Mouse (Mus musculus): ENCODE data around the gene Sept3.
A peak's percentile ranks its signal among the peaks of the same experiment; 100 is the strongest.
"Not testable (repeated sequence)": the region's sequence is repeated elsewhere in the genome, so short reads cannot be mapped to it uniquely, and the experiment has no call there.

The Sept3 gene

GRCm38 (mm10) chr15:82274593-82274926 is at the start of gene Sept3:
Gene Sept3, plus strand, starts transcription at chr15:82274893.
- DNase-seq = no peak

- no peak for DNase-seq
Measured at GRCm38 (mm10) chr15:82225769-82226168, 48.9 kb upstream of the Sept3 start.

DNA sequence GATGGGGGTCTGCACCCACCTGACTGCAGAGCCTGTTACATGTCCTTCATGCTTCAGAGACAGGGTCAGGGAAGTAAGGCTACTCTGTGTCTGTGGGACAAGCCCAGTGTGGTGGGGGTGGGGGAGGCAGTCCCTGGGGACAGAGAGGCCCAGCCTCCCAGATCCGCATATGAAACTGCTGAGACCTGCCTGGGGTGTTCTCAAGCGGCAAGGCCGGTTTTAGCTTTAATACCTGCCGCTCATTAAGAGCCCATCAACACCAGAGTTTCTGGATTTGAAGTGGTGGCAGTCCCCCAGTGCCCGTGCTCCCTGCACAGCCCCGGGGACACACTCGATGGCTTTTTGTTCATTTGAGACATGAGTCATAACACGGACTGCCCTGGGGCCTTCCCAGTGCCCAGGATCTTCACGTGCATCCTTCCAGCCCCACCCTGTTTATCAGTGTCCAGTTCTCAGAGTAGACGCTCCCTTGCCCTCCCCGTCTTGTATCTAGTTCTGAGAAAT is 45.1 kb upstream of the Sept3 start:
- no peak for DNase-seq

- no peak for DNase-seq
Measured at GRCm38 (mm10) chr15:82230098-82230611, 44.5 kb upstream of the Sept3 start.

- no peak for DNase-seq
Measured at GRCm38 (mm10) chr15:82231100-82231499, 43.6 kb upstream of the Sept3 start.

DNA sequence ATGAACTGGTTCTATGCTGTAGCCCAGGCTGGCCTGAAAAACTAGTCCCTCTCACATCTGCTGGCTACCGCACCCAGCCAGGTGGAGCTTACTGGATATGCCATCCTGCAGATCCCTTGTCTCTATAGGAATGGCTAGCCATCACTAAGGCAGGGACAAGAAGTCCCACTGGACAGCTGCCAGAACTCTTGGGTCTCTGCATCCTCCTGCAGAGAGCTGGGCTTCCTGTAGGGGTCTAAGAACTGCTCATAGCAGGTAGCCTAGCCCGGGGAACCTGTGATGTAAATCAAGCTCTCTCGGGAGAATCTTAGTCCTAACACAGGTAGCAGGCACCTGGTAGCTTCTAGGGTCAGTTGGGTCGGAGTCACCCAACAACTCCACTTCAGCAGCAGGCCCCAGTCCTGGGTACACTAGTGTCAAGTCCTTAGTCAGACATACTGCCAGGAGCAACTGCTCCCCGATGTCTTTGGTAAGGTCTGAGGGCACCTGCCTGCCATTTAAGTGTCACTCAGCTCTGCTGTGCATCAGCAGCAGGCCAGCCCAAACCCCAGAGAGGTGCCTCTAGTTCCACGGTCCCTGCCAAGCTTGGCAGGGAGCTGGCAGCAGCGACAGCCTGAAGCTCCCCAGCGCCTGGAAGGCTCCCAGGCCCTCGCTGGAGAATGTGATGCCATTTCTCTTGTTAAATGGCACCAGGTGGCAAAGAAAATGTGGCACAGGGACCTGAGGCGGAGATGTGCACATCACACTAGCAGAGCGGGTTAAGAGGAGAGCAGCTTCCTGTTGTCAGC is 42.9 kb upstream of the Sept3 start:
- no peak for DNase-seq

DNA sequence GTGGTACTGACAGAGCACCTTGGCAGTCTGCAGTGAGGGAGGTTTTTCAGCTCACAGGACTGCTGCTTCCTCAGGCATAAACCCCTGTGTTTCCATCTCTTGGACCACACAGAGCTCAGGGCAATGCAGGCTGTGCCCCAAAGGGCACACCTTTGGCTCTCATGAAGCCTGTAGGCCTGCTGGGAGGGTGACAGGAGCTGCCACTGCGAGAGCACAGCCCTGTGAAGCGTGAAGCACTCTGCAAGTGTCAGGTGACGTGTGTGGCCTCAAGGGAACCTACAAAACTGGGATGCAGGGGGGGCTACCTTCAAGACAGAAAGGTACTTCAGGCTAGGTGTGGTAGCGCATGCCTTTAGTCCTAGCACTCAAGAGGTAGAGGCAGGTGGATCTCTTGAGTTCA is 42.0 kb upstream of the Sept3 start:
- no peak for DNase-seq

GRCm38 (mm10) chr15:82235661-82236060 is 39.0 kb upstream of the Sept3 start:
- no peak for DNase-seq

- DNase-seq = peak; percentile 66 to 88
Measured at GRCm38 (mm10) chr15:82236565-82236964, 38.1 kb upstream of the Sept3 start.

DNA sequence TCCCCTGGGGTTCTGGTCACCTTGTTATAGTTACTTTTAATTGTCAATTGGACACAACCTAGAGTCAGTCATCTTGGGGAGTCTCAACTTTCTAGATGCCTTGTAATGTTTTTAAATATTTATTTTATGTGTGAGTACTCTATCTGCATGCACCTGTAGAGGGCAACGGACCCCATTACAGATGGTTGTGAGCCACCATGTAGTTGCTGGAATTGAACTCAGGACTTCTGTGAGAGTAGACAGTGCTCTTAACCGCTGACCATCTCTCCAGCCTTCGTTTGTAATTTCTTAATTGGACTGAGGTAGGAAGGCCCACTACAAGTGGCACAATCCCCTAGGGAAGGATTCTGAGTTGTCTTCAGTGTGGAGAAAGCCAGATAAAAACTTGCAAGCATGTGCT is 31.4 kb upstream of the Sept3 start:
- no peak for DNase-seq

DNA sequence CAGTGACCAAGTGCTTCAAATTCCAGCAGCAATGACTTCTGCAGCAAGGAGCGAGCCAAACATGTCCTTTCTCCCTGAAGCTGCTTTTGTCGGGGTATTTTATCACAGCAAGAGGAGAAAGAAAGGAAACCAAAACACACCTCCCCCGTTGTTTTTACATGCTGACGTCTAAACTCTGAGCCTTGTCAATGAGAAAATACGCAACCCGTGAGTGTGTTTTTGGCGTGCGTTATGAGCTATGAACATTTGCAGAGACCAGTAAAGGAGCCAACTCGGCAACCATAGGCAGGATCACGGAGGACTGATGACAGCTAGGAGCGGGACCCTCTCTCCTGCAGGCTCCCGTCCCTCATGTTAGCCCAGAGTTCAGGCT is 31.0 kb upstream of the Sept3 start:
- no peak for DNase-seq

GRCm38 (mm10) chr15:82244115-82244804 is 30.4 kb upstream of the Sept3 start, which contains the start of gene Cenpm:
Gene Cenpm, minus strand, starts transcription at chr15:82244748.
- peak; percentile 85 to 92 for DNase-seq

DNA sequence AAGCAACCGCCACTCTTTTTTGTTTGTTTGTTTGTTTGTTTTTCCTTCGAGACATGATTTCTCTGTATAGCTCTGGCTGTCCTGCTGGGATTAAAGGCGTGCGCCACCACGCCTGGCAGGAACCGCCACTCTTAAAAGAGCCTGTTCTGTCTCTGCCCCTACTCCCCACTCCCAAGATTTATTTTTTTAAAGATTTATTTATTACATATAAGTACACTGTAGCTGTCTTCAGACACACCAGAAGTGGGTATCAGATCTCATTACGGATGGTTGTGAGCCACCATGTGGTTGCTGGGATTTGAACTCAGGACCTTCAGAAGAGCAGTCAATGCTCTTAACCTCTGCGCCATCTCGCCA is 29.9 kb upstream of the Sept3 start:
- DNase-seq = not testable (repeated sequence)

- DNase-seq = no peak
Measured at GRCm38 (mm10) chr15:82247131-82247776, 27.4 kb upstream of the Sept3 start.

DNA sequence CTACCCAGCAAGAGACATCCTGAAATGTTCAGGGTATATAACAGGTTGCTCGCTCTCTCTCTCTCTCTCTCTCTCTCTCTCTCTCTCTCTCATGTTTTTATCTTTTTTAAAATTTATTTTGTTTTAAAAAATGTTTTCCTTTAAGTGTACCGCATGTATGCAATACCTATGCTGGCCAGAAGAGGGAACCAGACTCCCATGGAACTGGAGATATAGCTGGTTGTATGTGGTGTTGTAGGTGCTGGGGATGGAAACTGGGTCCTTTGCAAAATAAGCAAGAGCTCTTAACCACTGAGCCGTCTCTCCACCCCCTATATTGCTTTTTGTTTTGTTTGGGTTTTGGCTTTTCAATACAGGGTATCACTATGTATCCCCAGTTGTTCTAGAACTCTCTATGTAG is 23.1 kb upstream of the Sept3 start:
- DNase-seq = no peak

- DNase-seq = no peak
Measured at GRCm38 (mm10) chr15:82252097-82252496, 22.6 kb upstream of the Sept3 start, which contains the start of gene 1500009C09Rik. Gene 1500009C09Rik, plus strand, starts transcription at chr15:82252397.

GRCm38 (mm10) chr15:82255248-82255647 is 19.4 kb upstream of the Sept3 start:
- no peak for DNase-seq

- no peak for DNase-seq
Measured at GRCm38 (mm10) chr15:82255944-82256383, 18.7 kb upstream of the Sept3 start.

GRCm38 (mm10) chr15:82259510-82259909 is 15.2 kb upstream of the Sept3 start:
- peak in 1 of 2 experiments; percentile 64 for DNase-seq

- peak; percentile 27 to 65 for DNase-seq
Measured at GRCm38 (mm10) chr15:82266356-82266755, 8.3 kb upstream of the Sept3 start.

- no peak for DNase-seq
Measured at GRCm38 (mm10) chr15:82268185-82268584, 6.5 kb upstream of the Sept3 start.

GRCm38 (mm10) chr15:82268783-82269182 is 5.9 kb upstream of the Sept3 start:
- DNase-seq = no peak

DNA sequence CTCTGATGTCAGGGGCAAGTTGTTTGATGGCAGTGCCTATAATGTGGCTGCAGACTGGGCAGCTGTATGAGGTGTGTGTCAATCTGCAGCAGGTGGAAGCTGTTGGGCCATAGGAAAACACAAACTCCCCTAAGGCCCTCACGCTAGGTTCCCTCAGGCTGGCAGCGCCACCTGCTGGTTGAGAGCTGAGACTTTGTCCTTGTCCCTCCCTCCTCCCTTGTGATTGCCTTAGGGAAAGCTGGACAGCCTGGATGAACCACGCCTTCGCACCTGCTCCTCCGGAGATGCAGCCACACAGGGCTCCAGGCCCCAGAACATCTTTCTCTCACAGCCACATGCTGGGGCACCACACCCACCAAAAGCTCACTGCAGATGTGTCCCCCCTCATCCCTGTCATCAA is 3.5 kb upstream of the Sept3 start:
- DNase-seq = peak; percentile 35 to 58

All from kidney, adult 8-10 months (tissue).